Mouse (Mus musculus): ENCODE data around the gene Macf1. TPM values are rescaled to one million over a fixed set of nuclear protein-coding genes. Genes with fewer than 3 reads are reported as not detected.
A peak's percentile ranks its signal among the peaks of the same experiment; 100 is the strongest.

Macf1 gene
- polyA plus RNA-seq, 1 experiment from 2014 or later: 120 TPM

- no peak for ATAC-seq (ENCODE audit: low FRiP score)
- no peak overlapping the region for H3K4me3 ChIP-seq (replicated peaks; ENCODE audit: low read length)
- no peaks in the 10 kb centered on the region for H3K27me3 ChIP-seq (ENCODE audit: control insufficient read depth, insufficient read depth, low read length)
- WGBS: 86% methylated on average over 1 of the region's 1 CpGs
- H3K4me1 ChIP-seq (replicated peaks; ENCODE audit: control insufficient read depth, insufficient read depth, low read length): peaks cover 7% of the 10 kb centered on the region
- H3K9me3 ChIP-seq (ENCODE audit: control insufficient read depth, low read length): no peaks in the 10 kb centered on the region
- no peaks in the 10 kb centered on the region for H3K36me3 ChIP-seq (replicated peaks; ENCODE audit: control insufficient read depth, insufficient read depth)
- no peak overlapping the region for H3K4me2 ChIP-seq (replicated peaks)
- DNase-seq (ENCODE audit: low spot score): no peak
- H3K27ac ChIP-seq: no peak overlapping the region
- H3K9ac ChIP-seq: no peak overlapping the region
These were observed 83.1 kb downstream of the Macf1 start for GRCm38 (mm10) chr4:123601036-123601435.

DNA sequence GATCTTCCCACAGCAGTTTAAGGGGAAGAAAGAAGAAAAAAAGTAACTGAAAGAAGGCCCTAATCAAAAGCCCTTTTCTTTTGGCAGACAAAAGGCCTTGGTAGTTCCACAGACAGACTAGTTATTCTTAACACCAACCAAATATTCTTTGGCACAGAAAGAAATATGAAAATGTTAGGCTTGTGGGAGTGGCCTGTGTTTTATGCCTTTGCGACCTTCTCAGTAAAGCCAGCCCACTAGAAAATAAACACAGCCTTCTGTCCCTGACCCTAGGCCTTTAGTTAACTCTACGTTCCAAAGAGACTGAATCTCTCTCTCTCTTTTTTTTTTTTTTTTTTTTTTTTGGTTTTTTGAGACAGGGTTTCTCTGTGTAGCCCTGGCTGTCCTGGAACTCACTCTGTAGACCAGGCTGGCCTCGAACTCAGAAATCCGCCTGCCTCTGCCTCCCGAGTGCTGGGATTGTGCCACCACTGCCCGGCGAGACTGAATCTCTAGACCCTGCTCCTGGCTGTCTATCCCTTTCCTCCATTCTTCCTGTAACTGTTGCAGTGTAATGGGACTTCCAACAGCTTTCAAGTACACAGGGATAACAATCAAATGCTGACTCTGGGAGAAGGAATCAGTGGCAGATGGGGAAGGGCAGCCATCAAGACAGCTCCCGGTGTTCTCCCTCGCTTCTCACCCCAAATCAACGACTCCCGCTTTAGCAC is 85.5 kb downstream of the Macf1 start:
- Histone ChIP-seq H3K9ac (no peak overlapping the region), H3K27me3 (ENCODE audit: control insufficient read depth, insufficient read depth, low read length) (no peaks in the 10 kb centered on the region), H3K4me2 (replicated peaks) (no peak overlapping the region), H3K9me3 (ENCODE audit: control insufficient read depth, low read length) (no peaks in the 10 kb centered on the region), H3K4me3 (replicated peaks; ENCODE audit: low read length) (no peak overlapping the region), H3K4me1 (replicated peaks; ENCODE audit: control insufficient read depth, insufficient read depth, low read length) (peaks cover 18% of the 10 kb centered on the region), H3K36me3 (replicated peaks; ENCODE audit: control insufficient read depth, insufficient read depth) (no peaks in the 10 kb centered on the region), H3K27ac (0 out of 2 replicates have a peak overlapping the region, but pooled peaks have one; percentile 32)
- DNase-seq (ENCODE audit: low spot score): no peak
- WGBS: 77% methylated on average over 10 of the region's 11 CpGs
- no peak for ATAC-seq (ENCODE audit: low FRiP score)

- WGBS: 47% methylated on average over 5 of the region's 5 CpGs
- no peaks in the 10 kb centered on the region for H3K27me3 ChIP-seq (ENCODE audit: control insufficient read depth, insufficient read depth, low read length)
- H3K4me3 ChIP-seq (replicated peaks; ENCODE audit: low read length): no peak overlapping the region
- ATAC-seq (ENCODE audit: low FRiP score) (0 out of 2 replicates have a peak, but pooled peaks have one; percentile 37), DNase-seq (ENCODE audit: low spot score) (no peak)
- no peak overlapping the region for H3K4me2 ChIP-seq (replicated peaks)
- no peaks in the 10 kb centered on the region for H3K9me3 ChIP-seq (ENCODE audit: control insufficient read depth, low read length)
- peak overlapping the region; percentile 49 for H3K27ac ChIP-seq
- H3K9ac ChIP-seq: no peak overlapping the region
- peaks cover 37% of the 10 kb centered on the region for H3K4me1 ChIP-seq (replicated peaks; ENCODE audit: control insufficient read depth, insufficient read depth, low read length)
- no peaks in the 10 kb centered on the region for H3K36me3 ChIP-seq (replicated peaks; ENCODE audit: control insufficient read depth, insufficient read depth)
These were observed 89.8 kb downstream of the Macf1 start for GRCm38 (mm10) chr4:123594381-123594806.

GRCm38 (mm10) chr4:123593664-123594063 is 90.5 kb downstream of the Macf1 start:
- no peak overlapping the region for H3K4me3 ChIP-seq (replicated peaks; ENCODE audit: low read length)
- H3K9ac ChIP-seq: no peak overlapping the region
- H3K9me3 ChIP-seq (ENCODE audit: control insufficient read depth, low read length): no peaks in the 10 kb centered on the region
- peaks cover 37% of the 10 kb centered on the region for H3K4me1 ChIP-seq (replicated peaks; ENCODE audit: control insufficient read depth, insufficient read depth, low read length)
- DNase-seq (ENCODE audit: low spot score) (no peak), ATAC-seq (ENCODE audit: low FRiP score) (no peak)
- no peaks in the 10 kb centered on the region for H3K36me3 ChIP-seq (replicated peaks; ENCODE audit: control insufficient read depth, insufficient read depth)
- whole genome bisulfite sequencing: 27% methylated on average over 3 of the region's 3 CpGs
- H3K27me3 ChIP-seq (ENCODE audit: control insufficient read depth, insufficient read depth, low read length): no peaks in the 10 kb centered on the region
- no peak overlapping the region for H3K4me2 ChIP-seq (replicated peaks)
- H3K27ac ChIP-seq: peak overlapping the region; percentile 49

DNA sequence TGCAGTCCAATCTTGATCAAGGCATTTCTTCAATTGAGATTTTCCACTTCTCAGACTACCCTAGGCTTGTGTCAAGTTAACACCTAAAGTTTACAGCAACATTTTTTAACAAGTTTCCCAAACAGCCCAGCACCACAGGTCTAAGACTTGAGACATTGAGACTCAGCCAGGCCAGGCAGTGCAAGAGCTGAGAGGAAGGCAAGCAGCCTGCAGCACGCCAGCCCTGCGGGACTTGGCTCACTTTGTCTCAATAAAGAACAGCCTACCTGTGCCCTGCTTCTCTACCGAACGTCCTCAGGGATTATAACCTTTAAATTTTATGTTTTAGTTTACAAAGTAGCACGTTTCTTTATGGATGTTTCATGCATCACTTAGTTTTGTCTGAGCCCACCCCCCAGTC is 92.1 kb downstream of the Macf1 start:
- Histone ChIP-seq H3K36me3 (replicated peaks; ENCODE audit: control insufficient read depth, insufficient read depth) (no peaks in the 10 kb centered on the region), H3K9me3 (ENCODE audit: control insufficient read depth, low read length) (no peaks in the 10 kb centered on the region), H3K27ac (no peak overlapping the region), H3K4me1 (replicated peaks; ENCODE audit: control insufficient read depth, insufficient read depth, low read length) (peaks cover 37% of the 10 kb centered on the region), H3K9ac (no peak overlapping the region), H3K4me3 (replicated peaks; ENCODE audit: low read length) (no peak overlapping the region), H3K27me3 (ENCODE audit: control insufficient read depth, insufficient read depth, low read length) (no peaks in the 10 kb centered on the region), H3K4me2 (replicated peaks) (no peak overlapping the region)
- no peak for DNase-seq (ENCODE audit: low spot score)
- 85% methylated on average over 5 of the region's 5 CpGs for WGBS
- no peak for ATAC-seq (ENCODE audit: low FRiP score)

GRCm38 (mm10) chr4:123591026-123591635 is 93.0 kb downstream of the Macf1 start:
- no peak for ATAC-seq (ENCODE audit: low FRiP score)
- 65% methylated on average over 4 of the region's 4 CpGs for WGBS
- no peak overlapping the region for H3K9ac ChIP-seq

DNA sequence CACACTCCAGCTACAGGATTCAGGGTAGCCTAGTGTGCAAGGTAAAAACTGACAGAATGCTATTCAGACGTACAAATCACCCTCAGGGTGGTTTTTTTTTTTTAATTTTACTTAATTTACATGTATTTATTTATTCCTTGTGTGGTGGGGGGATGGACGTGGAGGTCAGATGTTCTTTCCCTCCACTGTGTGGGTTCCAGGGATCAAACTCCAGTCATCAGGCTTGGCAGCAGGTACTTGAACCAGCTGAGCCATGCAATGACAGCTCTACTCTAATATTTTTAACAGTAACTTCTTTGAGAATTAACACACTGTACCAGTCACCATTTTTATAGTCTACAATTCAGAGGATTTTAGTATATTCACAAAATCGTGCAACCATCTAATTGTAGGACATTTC is 94.7 kb downstream of the Macf1 start:
- no peaks in the 10 kb centered on the region for H3K36me3 ChIP-seq (replicated peaks; ENCODE audit: control insufficient read depth, insufficient read depth)
- H3K4me3 ChIP-seq (replicated peaks; ENCODE audit: low read length): no peak overlapping the region
- H3K4me2 ChIP-seq (replicated peaks): no peak overlapping the region
- H3K9me3 ChIP-seq (ENCODE audit: control insufficient read depth, low read length): no peaks in the 10 kb centered on the region
- H3K9ac ChIP-seq: no peak overlapping the region
- DNase-seq (ENCODE audit: low spot score) (no peak), ATAC-seq (ENCODE audit: low FRiP score) (no peak)
- peaks cover 31% of the 10 kb centered on the region for H3K4me1 ChIP-seq (replicated peaks; ENCODE audit: control insufficient read depth, insufficient read depth, low read length)
- peak overlapping the region; percentile 43; the same call in 1 of the 2 replicates for H3K27ac ChIP-seq
- no peaks in the 10 kb centered on the region for H3K27me3 ChIP-seq (ENCODE audit: control insufficient read depth, insufficient read depth, low read length)
- 67% methylated on average over 3 of the region's 3 CpGs for WGBS

More at GRCm38 (mm10) chr4:123591026-123591635, 93.0 kb downstream of the Macf1 start:
- Histone ChIP-seq H3K4me1 (replicated peaks; ENCODE audit: control insufficient read depth, insufficient read depth, low read length) (peaks cover 37% of the 10 kb centered on the region), H3K4me3 (replicated peaks; ENCODE audit: low read length) (no peak overlapping the region), H3K4me2 (replicated peaks) (no peak overlapping the region), H3K27me3 (ENCODE audit: control insufficient read depth, insufficient read depth, low read length) (no peaks in the 10 kb centered on the region), H3K36me3 (replicated peaks; ENCODE audit: control insufficient read depth, insufficient read depth) (no peaks in the 10 kb centered on the region), H3K9me3 (ENCODE audit: control insufficient read depth, low read length) (no peaks in the 10 kb centered on the region), H3K27ac (no peak overlapping the region)
- no peak for DNase-seq (ENCODE audit: low spot score)

DNA sequence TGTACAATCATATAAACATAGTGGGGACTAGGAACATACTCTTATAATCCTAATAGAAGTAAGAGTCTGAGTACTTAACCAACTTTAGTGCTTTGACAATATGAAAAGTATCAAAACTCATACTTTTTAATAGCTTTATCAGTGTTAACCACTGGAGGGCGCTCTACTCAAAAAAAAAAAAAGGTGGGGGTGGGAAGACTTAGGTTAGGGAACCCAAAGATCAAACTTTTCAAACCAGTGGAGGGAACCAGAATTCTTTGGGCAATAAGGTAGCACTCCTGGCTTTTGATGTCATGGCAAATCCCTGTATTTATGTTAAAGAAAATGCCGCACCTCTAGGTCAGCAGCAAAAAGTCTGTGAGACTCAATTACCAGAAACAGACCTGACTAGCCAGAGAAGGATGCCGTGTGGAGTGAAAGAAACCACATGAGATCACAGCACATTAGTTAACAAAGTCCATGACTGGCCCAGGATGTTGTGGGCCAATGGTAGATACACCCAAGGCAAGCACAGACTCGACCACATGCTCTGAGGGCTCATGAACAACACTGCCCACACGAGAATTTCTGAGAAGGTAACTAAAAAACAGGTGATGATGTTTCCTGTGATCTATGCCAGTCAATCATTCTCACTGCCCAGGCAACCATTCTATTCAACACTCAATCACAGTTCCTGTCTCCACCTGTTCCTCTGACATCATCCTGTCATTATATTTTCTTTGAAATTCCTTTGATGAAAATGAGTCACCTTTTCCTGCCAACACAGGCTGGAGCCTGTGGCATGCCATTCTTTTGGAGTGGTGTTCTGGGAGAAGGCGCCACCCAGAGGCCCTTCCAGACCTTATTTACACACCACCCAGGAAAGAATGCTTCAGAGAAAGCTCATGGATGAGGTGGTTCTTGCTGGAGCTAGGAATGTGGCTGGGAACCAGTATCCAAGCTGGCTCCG is 95.5 kb downstream of the Macf1 start:
- H3K36me3 ChIP-seq (replicated peaks; ENCODE audit: control insufficient read depth, insufficient read depth): no peaks in the 10 kb centered on the region
- ATAC-seq (ENCODE audit: low FRiP score) (no peak), DNase-seq (ENCODE audit: low spot score) (no peak)
- no peak overlapping the region for H3K4me3 ChIP-seq (replicated peaks; ENCODE audit: low read length)
- H3K4me2 ChIP-seq (replicated peaks): no peak overlapping the region
- H3K9ac ChIP-seq: no peak overlapping the region
- no peaks in the 10 kb centered on the region for H3K27me3 ChIP-seq (ENCODE audit: control insufficient read depth, insufficient read depth, low read length)
- 0 out of 2 replicates have a peak overlapping the region, but pooled peaks have one; percentile 38 for H3K27ac ChIP-seq
- WGBS: 29% methylated on average over 7 of the region's 7 CpGs
- H3K4me1 ChIP-seq (replicated peaks; ENCODE audit: control insufficient read depth, insufficient read depth, low read length): peaks cover 26% of the 10 kb centered on the region
- no peaks in the 10 kb centered on the region for H3K9me3 ChIP-seq (ENCODE audit: control insufficient read depth, low read length)

- ATAC-seq (ENCODE audit: low FRiP score) (no peak), DNase-seq (ENCODE audit: low spot score) (no peak)
- peaks cover 18% of the 10 kb centered on the region for H3K4me1 ChIP-seq (replicated peaks; ENCODE audit: control insufficient read depth, insufficient read depth, low read length)
- no peak overlapping the region for H3K9ac ChIP-seq
- no peak overlapping the region for H3K4me2 ChIP-seq (replicated peaks)
- H3K27me3 ChIP-seq (ENCODE audit: control insufficient read depth, insufficient read depth, low read length): no peaks in the 10 kb centered on the region
- H3K4me3 ChIP-seq (replicated peaks; ENCODE audit: low read length): no peak overlapping the region
- no peaks in the 10 kb centered on the region for H3K36me3 ChIP-seq (replicated peaks; ENCODE audit: control insufficient read depth, insufficient read depth)
- H3K27ac ChIP-seq: no peak overlapping the region
- WGBS: 87% methylated on average over 3 of the region's 3 CpGs
- no peaks in the 10 kb centered on the region for H3K9me3 ChIP-seq (ENCODE audit: control insufficient read depth, low read length)
These were observed 96.5 kb downstream of the Macf1 start for GRCm38 (mm10) chr4:123587616-123588015.
